In the genomic region with DNA sequence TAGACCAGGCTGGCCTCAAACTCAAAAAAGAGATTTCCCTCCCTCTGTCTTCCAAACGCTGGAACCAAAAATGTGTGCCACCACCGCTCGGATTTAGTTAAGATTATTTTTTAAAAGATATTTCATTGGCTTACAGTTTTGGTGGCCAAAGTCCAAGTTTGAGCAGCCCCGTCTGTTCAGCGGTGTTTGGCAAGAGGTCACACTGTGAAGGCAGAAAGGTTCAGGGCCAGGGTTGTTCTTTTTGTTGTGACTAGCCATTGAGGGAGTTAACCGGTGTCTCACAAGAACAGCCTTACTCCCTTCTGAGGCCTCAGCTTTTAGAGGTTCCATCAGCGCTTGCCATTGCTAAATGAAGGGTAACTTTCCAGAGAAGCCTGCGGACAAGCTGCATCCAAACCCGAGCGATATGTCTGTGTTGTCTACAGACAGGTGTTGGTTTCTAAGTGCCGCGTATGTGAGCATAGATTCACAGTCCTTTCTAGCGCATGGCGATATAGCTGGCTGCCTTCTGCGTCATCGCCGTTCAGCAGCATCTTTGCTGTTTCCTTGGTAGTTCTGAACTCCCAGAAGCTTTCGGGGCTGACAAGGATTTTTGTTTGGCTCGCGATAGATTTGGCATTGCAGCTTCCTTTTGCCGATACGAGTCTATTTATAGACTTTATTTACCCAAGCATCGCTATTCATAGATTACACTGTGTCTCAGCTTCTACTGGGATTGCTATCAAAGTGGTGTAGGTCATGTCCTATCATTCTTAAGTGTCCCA, we compare ENCODE assay signal across 9 mouse cellular contexts. TPM values are rescaled to one million over a fixed set of nuclear protein-coding genes. Genes with fewer than 3 reads are reported as not detected.
DNase-seq lines count a peak whose midpoint lies in the region.
"Had no signal": no experiment of that assay in that cellular context is flagged by ENCODE, and none has a peak within 500 bp of the region (broad histone marks: within the 10 kb centered on the region; RNA-seq: fewer than 3 reads in every experiment).

No protein-coding gene starts in this region.

- DNase-seq in cerebellum, postnatal 36 days = peak; percentile 23 to 26
- DNase-seq in cerebellum, adult 11 months = no peak
- peak; percentile 66 for DNase-seq in kidney, adult 9 months
- DNase-seq in kidney, postnatal 10 days = no peak
- peak; percentile 53 for DNase-seq in right cerebral cortex, adult 18-20 months
- DNase-seq in right cerebral cortex, postnatal 36 days (ENCODE audit: low spot score in 2 of 2) = no peak
- peak; percentile 57 for DNase-seq in right cerebral cortex, postnatal 25 days
- no peak for DNase-seq in adrenal gland, adult 2 months
- DNase-seq: gastrocnemius, postnatal 14 days had no signal

RNA-seq across cellular contexts. Expression of a gene that starts 24.3 kb away (rescaled TPM):
- total RNA-seq in adrenal gland, adult 2 months (2021) = 10 to 100 TPM; 20.1 to 26.0 TPM
- 11.9 and 16.3 TPM in 2 replicates for polyA plus RNA-seq in adrenal gland, adult 2 months (2012; rRNA removed)

RNA-seq across cellular contexts. Expression of a gene that starts 35.9 kb away (rescaled TPM):
- 10 to 100 TPM; 22.8 to 25.3 TPM for total RNA-seq in adrenal gland, adult 2 months (2021)
- polyA plus RNA-seq in adrenal gland, adult 2 months (2012; rRNA removed) = 5.5 and 7.1 TPM in 2 replicates

RNA-seq across cellular contexts. Expression of a gene that starts 51.4 kb away (rescaled TPM):
- total RNA-seq in adrenal gland, adult 2 months (2021) = 10 to 100 TPM; 30.6 to 40.0 TPM
- polyA plus RNA-seq in adrenal gland, adult 2 months (2012; rRNA removed) = 2.8 and 3.8 TPM in 2 replicates

Comparison
In these comparisons a context has a peak if more than half of its experiments do, and no peak if none do; other contexts are left out.
1. DNase-seq: peak in cerebellum, postnatal 36 days (2 of 2), kidney, adult 9 months (single experiment), right cerebral cortex, adult 18-20 months (single experiment) and right cerebral cortex, postnatal 25 days (single experiment); none in cerebellum, adult 11 months (single experiment), kidney, postnatal 10 days (single experiment), right cerebral cortex, postnatal 36 days (0 of 2) and adrenal gland, adult 2 months (single experiment).